Mouse (Mus musculus) myocyte (in vitro differentiated cells): ENCODE measurements around the gene Rftn1. TPM values are rescaled to one million over a fixed set of nuclear protein-coding genes. Genes with fewer than 3 reads are reported as not detected.

Source experiments
- H3K27me3 ChIP-seq: one replicate; pipeline ENCODE4 v1.6.1; 2011; ENCODE audit not compliant: control insufficient read depth, insufficient read depth, insufficient read length
- H3K36me3 ChIP-seq: one replicate; pipeline ENCODE4 v1.6.1; 2011; ENCODE audit not compliant: control insufficient read depth, insufficient read depth
- H3K4me2 ChIP-seq: one replicate; pipeline ENCODE4 v1.6.1; 2011; ENCODE audit warnings: low read depth, control low read depth
- H3K4me3 ChIP-seq: one replicate; pipeline ENCODE4 v1.5.1; 2011; ENCODE audit warnings: mild to moderate bottlenecking, control low read depth, moderate library complexity
- H3K79me2 ChIP-seq: one replicate; pipeline ENCODE4 v1.6.1; 2011; ENCODE audit not compliant: control insufficient read depth, insufficient read depth
- H3ac ChIP-seq: one replicate; pipeline ENCODE4 v1.6.1; 2011; ENCODE audit not compliant: control insufficient read depth, insufficient read length
- CEBPB ChIP-seq: IDR thresholded peaks from 2 replicates; pipeline ENCODE4 v1.6.1; 2011; ENCODE audit warnings: mild to moderate bottlenecking, moderate library complexity; ENCODE audit not compliant: poor library complexity, insufficient read depth, severe bottlenecking
- E2F4 ChIP-seq: IDR thresholded peaks from one replicate; pipeline ENCODE4 v1.6.1; 2011; ENCODE audit warnings: mild to moderate bottlenecking, control low read depth, moderate library complexity; ENCODE audit not compliant: insufficient read depth
- MAX ChIP-seq: IDR thresholded peaks from one replicate; pipeline ENCODE4 v1.6.1; 2011; ENCODE audit warnings: low read depth, mild to moderate bottlenecking, control low read depth
- MYOD1 ChIP-seq, 3 experiments: IDR thresholded peaks; one replicate each; pipeline ENCODE4 v1.6.1; 2011; ENCODE audit warnings: control low read depth in 2 of 3, low read depth in 2 of 3, mild to moderate bottlenecking in 2 of 3, moderate library complexity in 1 of 3; ENCODE audit not compliant: insufficient read length in 2 of 3, control insufficient read depth in 1 of 3
- MYOG ChIP-seq, 3 experiments: IDR thresholded peaks; one replicate each; pipeline ENCODE4 v1.6.1; 2011; ENCODE audit warnings: control low read depth in 2 of 3, low read depth in 2 of 3, mild to moderate bottlenecking in 2 of 3; ENCODE audit not compliant: insufficient read length in 2 of 3, control insufficient read depth in 1 of 3, insufficient read depth in 1 of 3
- POLR2A ChIP-seq: IDR thresholded peaks from one replicate; pipeline ENCODE4 v1.6.1; 2011; ENCODE audit warnings: low read depth, mild to moderate bottlenecking, control low read depth, moderate library complexity; ENCODE audit not compliant: insufficient read length
- POLR2AphosphoS2 ChIP-seq: IDR thresholded peaks from one replicate; pipeline ENCODE4 v1.6.1; 2011; ENCODE audit warnings: low read depth, control low read depth; ENCODE audit not compliant: insufficient read length
- REST ChIP-seq: IDR thresholded peaks from one replicate; pipeline ENCODE4 v1.6.1; 2011; ENCODE audit warnings: mild to moderate bottlenecking, control low read depth, moderate library complexity; ENCODE audit not compliant: insufficient read depth, insufficient read length
- SRF ChIP-seq: IDR thresholded peaks from one replicate; pipeline ENCODE4 v1.6.1; 2011; ENCODE audit warnings: low read depth; ENCODE audit not compliant: control insufficient read depth, insufficient read length
- TCF12 ChIP-seq: IDR thresholded peaks from one replicate; pipeline ENCODE4 v1.6.1; 2011; ENCODE audit warnings: mild to moderate bottlenecking, control low read depth; ENCODE audit not compliant: poor library complexity, insufficient read depth, severe bottlenecking
- TCF3 ChIP-seq: IDR thresholded peaks from one replicate; pipeline ENCODE4 v1.6.1; 2011; ENCODE audit warnings: low read depth, control low read depth; ENCODE audit not compliant: insufficient read length
- USF1 ChIP-seq: IDR thresholded peaks from one replicate; pipeline ENCODE4 v1.6.1; 2011; ENCODE audit warnings: low read depth, mild to moderate bottlenecking, control low read depth, moderate library complexity
- polyA plus RNA-seq: library from polyadenylated mRNA; unstranded; fragments of >200 nt; fragmentation: generic; extraction: Trizol; gene quantifications from one replicate; pipeline ENCODE4 v1.2.1, GENCODE M21; 2012; ENCODE audit warnings: missing spikeins

Gene Rftn1
- polyA plus RNA-seq, 1 experiment, result 0.40 TPM

- Histone ChIP-seq H3ac (no peak overlapping the region), H3K4me2 (no peak overlapping the region), H3K27me3 (no peaks in the 10 kb centered on the region), H3K36me3 (no peaks in the 10 kb centered on the region), H3K79me2 (no peaks in the 10 kb centered on the region), H3K4me3 (no peak overlapping the region)
- TF ChIP-seq USF1, result no peak
- no peak for TF ChIP-seq POLR2A
- TF ChIP-seq TCF3, result no peak
- no peak for TF ChIP-seq TCF12
- TF ChIP-seq SRF, result no peak
- TF ChIP-seq MAX, result no peak
- TF ChIP-seq REST, result no peak
- TF ChIP-seq MYOD1 (IDR thresholded peaks at IDR 0.05; ENCODE audit: control insufficient read depth in 1 of 3, insufficient read length in 2 of 3, low read depth in 2 of 3), result no peak
- TF ChIP-seq MYOG (IDR thresholded peaks at IDR 0.05; ENCODE audit: control insufficient read depth in 1 of 3, insufficient read depth in 1 of 3, insufficient read length in 2 of 3, low read depth in 2 of 3), result no peak
- no peak for TF ChIP-seq POLR2AphosphoS2
- TF ChIP-seq CEBPB, result no peak
- no peak for TF ChIP-seq E2F4
These were observed 165.3 kb downstream of the Rftn1 start for GRCm38 (mm10) chr17:50025173-50025626.

- Histone ChIP-seq H3K36me3 (no peaks in the 10 kb centered on the region), H3K27me3 (no peaks in the 10 kb centered on the region), H3K4me3 (no peak overlapping the region), H3K4me2 (no peak overlapping the region), H3ac (no peak overlapping the region), H3K79me2 (no peaks in the 10 kb centered on the region)
- TF ChIP-seq USF1 (no peak), POLR2A (no peak), SRF (no peak), TCF12 (no peak)
These were observed 169.1 kb downstream of the Rftn1 start for GRCm38 (mm10) chr17:50021400-50021799.

GRCm38 (mm10) chr17:50020211-50021001 is 170.1 kb downstream of the Rftn1 start:
- Histone ChIP-seq H3K27me3 (no peaks in the 10 kb centered on the region), H3K36me3 (no peaks in the 10 kb centered on the region), H3K79me2 (no peaks in the 10 kb centered on the region), H3ac (no peak overlapping the region), H3K4me2 (no peak overlapping the region), H3K4me3 (no peak overlapping the region)
- no peak for TF ChIP-seq TCF3
- TF ChIP-seq MAX, result no peak
- TF ChIP-seq CEBPB, result no peak
- no peak for TF ChIP-seq E2F4
- no peak for TF ChIP-seq USF1
- TF ChIP-seq SRF, result no peak
- no peak for TF ChIP-seq POLR2A
- no peak for TF ChIP-seq POLR2AphosphoS2
- no peak for TF ChIP-seq TCF12
- no peak for TF ChIP-seq MYOG (IDR thresholded peaks at IDR 0.05; ENCODE audit: control insufficient read depth in 1 of 3, insufficient read depth in 1 of 3, insufficient read length in 2 of 3, low read depth in 2 of 3)
- TF ChIP-seq REST, result no peak
- TF ChIP-seq MYOD1 (IDR thresholded peaks at IDR 0.05; ENCODE audit: control insufficient read depth in 1 of 3, insufficient read length in 2 of 3, low read depth in 2 of 3), result no peak

GRCm38 (mm10) chr17:50019819-50020210 is 170.7 kb downstream of the Rftn1 start:
- Histone ChIP-seq H3K79me2 (no peaks in the 10 kb centered on the region), H3K27me3 (no peaks in the 10 kb centered on the region), H3K4me3 (no peak overlapping the region), H3K36me3 (no peaks in the 10 kb centered on the region), H3ac (no peak overlapping the region), H3K4me2 (no peak overlapping the region)
- TF ChIP-seq POLR2A, result no peak
- TF ChIP-seq TCF3, result no peak
- TF ChIP-seq TCF12, result no peak
- TF ChIP-seq E2F4, result no peak
- TF ChIP-seq REST, result no peak
- TF ChIP-seq USF1, result no peak
- no peak for TF ChIP-seq MAX
- TF ChIP-seq SRF, result no peak
- TF ChIP-seq MYOD1 (IDR thresholded peaks at IDR 0.05; ENCODE audit: control insufficient read depth in 1 of 3, insufficient read length in 2 of 3, low read depth in 2 of 3), result no peak
- TF ChIP-seq CEBPB, result no peak
- no peak for TF ChIP-seq MYOG (IDR thresholded peaks at IDR 0.05; ENCODE audit: control insufficient read depth in 1 of 3, insufficient read depth in 1 of 3, insufficient read length in 2 of 3, low read depth in 2 of 3)

GRCm38 (mm10) chr17:50019090-50019489 is 171.4 kb downstream of the Rftn1 start:
- Histone ChIP-seq H3K27me3 (no peaks in the 10 kb centered on the region), H3K4me2 (no peak overlapping the region), H3K79me2 (no peaks in the 10 kb centered on the region), H3ac (no peak overlapping the region), H3K4me3 (no peak overlapping the region), H3K36me3 (no peaks in the 10 kb centered on the region)
- TF ChIP-seq TCF12 (no peak), USF1 (no peak), REST (no peak), TCF3 (no peak), SRF (no peak), POLR2AphosphoS2 (no peak), MYOD1 (IDR thresholded peaks at IDR 0.05; ENCODE audit: control insufficient read depth in 1 of 3, insufficient read length in 2 of 3, low read depth in 2 of 3) (no peak), POLR2A (no peak), CEBPB (no peak), MYOG (IDR thresholded peaks at IDR 0.05; ENCODE audit: control insufficient read depth in 1 of 3, insufficient read depth in 1 of 3, insufficient read length in 2 of 3, low read depth in 2 of 3) (no peak), MAX (no peak)
